16 mouse cellular contexts compared by ENCODE assay signal in genomic region chr2:94434833-94435232, GRCm38 (mm10). TPM values are rescaled to one million over a fixed set of nuclear protein-coding genes. Genes with fewer than 3 reads are reported as not detected.
DNase-seq lines count a peak whose midpoint lies in the region; ATAC-seq and TF ChIP-seq lines count a peak whose summit lies in the region.
"Had no signal": no experiment of that assay in that cellular context is flagged by ENCODE, and none has a peak within 500 bp of the region (broad histone marks: within the 10 kb centered on the region; RNA-seq: fewer than 3 reads in every experiment).

No protein-coding gene starts in this region.

- no peak overlapping the region for H3K4me3 ChIP-seq in intestine, postnatal 0 days (ENCODE audit: low read depth, low read length)
- H3K4me3 ChIP-seq in intestine, embryonic 15.5 days (replicated peaks): no peak overlapping the region
- no peak overlapping the region for H3K4me3 ChIP-seq in G1E (ENCODE audit: low read depth, low read length)
- no peak overlapping the region for H3K4me3 ChIP-seq in liver, embryonic 15.5 days (replicated peaks)
- H3K4me3 ChIP-seq: forebrain, embryonic 15.5 days; heart, embryonic 15.5 days; kidney, embryonic 15.5 days had no signal

- H3K27me3 ChIP-seq in intestine, postnatal 0 days (replicated peaks; ENCODE audit: control insufficient read depth, insufficient read depth, low read length): no peaks in the 10 kb centered on the region
- no peaks in the 10 kb centered on the region for H3K27me3 ChIP-seq in intestine, embryonic 15.5 days (replicated peaks)
- H3K27me3 ChIP-seq in G1E (ENCODE audit: insufficient read depth, low read length): no peaks in the 10 kb centered on the region
- no peaks in the 10 kb centered on the region for H3K27me3 ChIP-seq in liver, embryonic 15.5 days
- H3K27me3 ChIP-seq: forebrain, embryonic 15.5 days; heart, embryonic 15.5 days; kidney, embryonic 15.5 days; Patski had no signal

- peaks cover 8% of the 10 kb centered on the region for H3K4me1 ChIP-seq in intestine, postnatal 0 days (replicated peaks; ENCODE audit: control insufficient read depth, insufficient read depth, low read length)
- H3K4me1 ChIP-seq in intestine, embryonic 15.5 days (replicated peaks): peaks cover 19% of the 10 kb centered on the region
- H3K4me1 ChIP-seq in G1E (ENCODE audit: insufficient read depth, low read depth, low read length): peaks cover 54% of the 10 kb centered on the region
- H3K4me1 ChIP-seq in liver, embryonic 15.5 days (replicated peaks): peaks cover 59% of the 10 kb centered on the region

- ATAC-seq in intestine, postnatal 0 days: no peak
- ATAC-seq in intestine, embryonic 15.5 days: no peak
- peak; percentile 61 for ATAC-seq in G1E (ENCODE audit: extremely low read depth, insufficient number of reproducible peaks, low FRiP score, poor library complexity, severe bottlenecking)
- no peak for ATAC-seq in liver, embryonic 15.5 days (ENCODE audit: insufficient read depth)
- ATAC-seq: forebrain, embryonic 15.5 days; Patski had no signal

- no peaks in the 10 kb centered on the region for H3K9me3 ChIP-seq in intestine, postnatal 0 days (ENCODE audit: control insufficient read depth)
- H3K9me3 ChIP-seq in intestine, embryonic 15.5 days: no peaks in the 10 kb centered on the region
- H3K9me3 ChIP-seq in G1E (replicated peaks): no peaks in the 10 kb centered on the region
- no peaks in the 10 kb centered on the region for H3K9me3 ChIP-seq in liver, embryonic 15.5 days (replicated peaks)
- H3K9me3 ChIP-seq: forebrain, embryonic 15.5 days; heart, embryonic 15.5 days; hindbrain, embryonic 10.5 days; kidney, embryonic 15.5 days had no signal

- no peak overlapping the region for H3K27ac ChIP-seq in intestine, postnatal 0 days (ENCODE audit: low read depth, low read length)
- no peak overlapping the region for H3K27ac ChIP-seq in intestine, embryonic 15.5 days
- no peak overlapping the region for H3K27ac ChIP-seq in liver, embryonic 15.5 days (replicated peaks)
- H3K27ac ChIP-seq: forebrain, embryonic 15.5 days; heart, embryonic 15.5 days; hindbrain, embryonic 10.5 days; kidney, embryonic 15.5 days had no signal

- peak; percentile 24 to 28 for DNase-seq in B cell, adult 2 months
- DNase-seq in G1E (ENCODE audit: low spot score): no peak
- DNase-seq in frontal cortex, adult 2 months (ENCODE audit: extremely low spot score in 1 of 2, low spot score in 1 of 2): no peak
- DNase-seq in urinary bladder, postnatal 36 days (ENCODE audit: low spot score in 2 of 2): no peak
- DNase-seq: lung, postnatal 36 days; right cerebral cortex, postnatal 4 days; thymus, postnatal 36 days had no signal

- WGBS in intestine, postnatal 0 days: 29% methylated on average over 1 of the region's 1 CpGs
- WGBS in intestine, embryonic 15.5 days: 33% methylated on average over 1 of the region's 1 CpGs
- 48% methylated on average over 1 of the region's 1 CpGs for WGBS in liver, embryonic 15.5 days (ENCODE audit: insufficient replicate concordance)

- H3K36me3 ChIP-seq in intestine, postnatal 0 days (ENCODE audit: control insufficient read depth, insufficient read depth): no peaks in the 10 kb centered on the region
- no peaks in the 10 kb centered on the region for H3K36me3 ChIP-seq in intestine, embryonic 15.5 days
- H3K36me3 ChIP-seq in G1E (replicated peaks): peaks cover 40% of the 10 kb centered on the region
- 0 out of 2 replicates have a peak, but pooled peaks cover 4% of the 10 kb centered on the region for H3K36me3 ChIP-seq in liver, embryonic 15.5 days (replicated peaks)
- H3K36me3 ChIP-seq: forebrain, embryonic 15.5 days; heart, embryonic 15.5 days; kidney, embryonic 15.5 days had no signal

- H3K4me2 ChIP-seq in intestine, postnatal 0 days (replicated peaks; ENCODE audit: low read depth): 0 out of 2 replicates have a peak overlapping the region, but pooled peaks have one; percentile 6
- no peak overlapping the region for H3K4me2 ChIP-seq in intestine, embryonic 15.5 days (replicated peaks)
- H3K4me2 ChIP-seq in liver, embryonic 15.5 days: peak overlapping the region; percentile 78; the same call in 1 of the 2 replicates
- H3K4me2 ChIP-seq: forebrain, embryonic 15.5 days; heart, embryonic 15.5 days; kidney, embryonic 15.5 days; midbrain, embryonic 11.5 days had no signal

- H3K9ac ChIP-seq in intestine, postnatal 0 days (ENCODE audit: low read depth, low read length): no peak overlapping the region
- no peak overlapping the region for H3K9ac ChIP-seq in intestine, embryonic 15.5 days
- H3K9ac ChIP-seq in liver, embryonic 15.5 days: no peak overlapping the region
- H3K9ac ChIP-seq: forebrain, embryonic 15.5 days; heart, embryonic 15.5 days; kidney, embryonic 15.5 days had no signal

- TF ChIP-seq CTCF in intestine, postnatal 0 days (IDR thresholded peaks at IDR 0.05; ENCODE audit: low read depth): no peak
- no peak for TF ChIP-seq CTCF in G1E (IDR thresholded peaks at IDR 0.05; ENCODE audit: low read depth, low read length)

RNA-seq across cellular contexts. Expression of gene Api5, which starts 3.1 kb away (rescaled TPM):
- polyA plus RNA-seq in intestine, postnatal 0 days (2015; fragmentation: Nextera tagmentation; extraction: Ambion mirVana): 47.6 and 48.8 TPM in 2 replicates
- polyA plus RNA-seq in intestine, embryonic 15.5 days (2015; fragmentation: Nextera tagmentation; extraction: Ambion mirVana): 121 and 138 TPM in 2 replicates
- total RNA-seq in G1E (2014; fragmentation: Nextera tagmentation) (164 and 174 TPM in 2 replicates), G1E (2017) (138 and 155 TPM in 2 replicates)
- polyA plus RNA-seq in G1E (2012): 71.9 and 77.7 TPM in 2 replicates
- 73.4 and 77.9 TPM in 2 replicates for polyA plus RNA-seq in liver, embryonic 15.5 days (2015; fragmentation: Nextera tagmentation; extraction: Ambion mirVana)
- 44.7 and 49.3 TPM in 2 replicates for polyA plus RNA-seq in frontal cortex, adult 2 months (2012; rRNA removed)

RNA-seq across cellular contexts. Expression of gene Ttc17, which starts 28.3 kb away (rescaled TPM):
- polyA plus RNA-seq in intestine, postnatal 0 days (2015; fragmentation: Nextera tagmentation; extraction: Ambion mirVana): 9.1 and 9.7 TPM in 2 replicates
- 13.3 and 15.8 TPM in 2 replicates for polyA plus RNA-seq in intestine, embryonic 15.5 days (2015; fragmentation: Nextera tagmentation; extraction: Ambion mirVana)
- total RNA-seq in G1E (2014; fragmentation: Nextera tagmentation) (33.0 and 33.2 TPM in 2 replicates), G1E (2017) (15.2 and 18.9 TPM in 2 replicates)
- polyA plus RNA-seq in G1E (2012): 2.5 and 4.1 TPM in 2 replicates
- 6.2 and 6.7 TPM in 2 replicates for polyA plus RNA-seq in liver, embryonic 15.5 days (2015; fragmentation: Nextera tagmentation; extraction: Ambion mirVana)
- polyA plus RNA-seq in frontal cortex, adult 2 months (2012; rRNA removed): 24.9 and 25.0 TPM in 2 replicates

Comparison
In these comparisons a context has a peak if more than half of its experiments do, and no peak if none do; other contexts are left out.
1. DNase-seq: peak in B cell, adult 2 months (2 of 2); none in G1E (single experiment), frontal cortex, adult 2 months (0 of 2) and urinary bladder, postnatal 36 days (0 of 2).